Mouse (Mus musculus) R1 (cell line): ENCODE data around the gene Unc13b.

ENCODE experiments used
- DNase-seq: peaks from one replicate; pipeline ENCODE4 v3.0.0-alpha.2; 2018; ENCODE audit warnings: low read depth, low spot score

Gene Unc13b

GRCm38 (mm10) chr4:43058753-43059654 lies at the start of gene Unc13b:
Gene Unc13b, plus strand, starts transcription at chr4:43058953.
- peak; percentile 97 for DNase-seq

- peak; percentile 93 for DNase-seq
Measured at GRCm38 (mm10) chr4:43010161-43011038, 48.4 kb upstream of the Unc13b start, which contains the start of gene Fancg. Gene Fancg, minus strand, starts transcription at chr4:43010506.

- no peak for DNase-seq
Measured at GRCm38 (mm10) chr4:43012091-43012490, 46.7 kb upstream of the Unc13b start.

- no peak for DNase-seq
Measured at GRCm38 (mm10) chr4:43018156-43018555, 40.6 kb upstream of the Unc13b start.

DNA sequence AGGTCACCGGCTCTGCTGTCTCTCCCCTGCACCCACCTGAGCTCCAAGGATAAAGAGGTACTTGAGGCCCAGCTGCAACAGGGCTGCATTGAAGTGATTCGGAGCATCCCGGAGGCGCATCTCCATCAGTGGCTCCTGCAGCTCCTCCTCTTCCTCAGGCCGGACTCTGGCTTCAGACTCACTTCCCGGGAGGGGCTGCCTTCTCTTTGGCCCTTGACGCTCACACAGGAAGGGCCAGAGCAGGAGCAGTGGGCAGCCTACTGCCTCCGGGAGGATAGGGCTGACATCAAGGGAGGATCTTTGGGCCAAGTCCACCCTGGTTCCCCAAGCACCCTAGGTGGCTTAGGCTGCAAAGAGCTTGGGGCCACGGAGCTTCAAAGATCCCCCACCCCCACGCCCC lies 39.6 kb upstream of the Unc13b start:
- DNase-seq, result no peak

DNA sequence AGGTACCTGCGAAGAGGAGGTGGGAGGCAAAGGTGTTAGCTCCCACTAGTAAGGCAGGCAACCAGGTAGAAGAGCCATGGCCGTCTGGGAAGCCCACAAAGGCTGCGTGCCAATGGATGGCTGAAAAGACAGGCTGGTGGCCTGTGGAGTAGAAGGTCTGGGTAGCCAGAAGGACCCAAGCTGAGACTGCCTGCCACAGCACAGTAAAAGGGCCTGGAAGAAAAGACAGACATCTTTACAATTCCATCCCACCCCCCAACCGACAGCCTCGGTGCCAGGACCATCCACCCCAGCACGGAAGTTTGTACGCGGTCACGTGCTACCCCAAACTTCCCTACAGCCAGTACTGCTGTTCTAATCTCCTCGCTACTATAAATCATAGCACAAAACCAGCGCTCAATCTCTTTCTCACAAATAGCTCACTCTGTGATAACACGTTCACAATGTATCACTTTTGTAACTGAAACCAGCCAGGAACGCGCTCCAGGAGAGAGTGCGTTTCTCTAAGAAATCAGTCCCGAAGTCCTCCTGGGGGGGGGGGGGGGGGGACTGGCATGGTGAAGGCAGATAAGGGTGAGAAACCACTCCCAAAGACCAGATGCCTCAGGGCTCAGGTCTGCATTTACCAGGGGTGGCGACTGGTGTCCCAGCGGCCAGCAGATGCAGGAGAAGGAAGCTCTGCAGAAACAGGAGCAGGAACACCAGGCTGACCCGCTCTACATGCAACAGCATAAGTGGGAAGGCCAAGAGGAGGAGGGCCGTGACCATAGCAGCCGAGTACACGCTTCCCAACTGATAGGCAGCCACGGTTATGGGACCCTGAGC lies 38.9 kb upstream of the Unc13b start:
- DNase-seq, result no peak

- peak; percentile 59 for DNase-seq
Measured at GRCm38 (mm10) chr4:43020876-43021275, 37.9 kb upstream of the Unc13b start.

- DNase-seq, result peak; percentile 75
Measured at GRCm38 (mm10) chr4:43021341-43021740, 37.4 kb upstream of the Unc13b start.

DNA sequence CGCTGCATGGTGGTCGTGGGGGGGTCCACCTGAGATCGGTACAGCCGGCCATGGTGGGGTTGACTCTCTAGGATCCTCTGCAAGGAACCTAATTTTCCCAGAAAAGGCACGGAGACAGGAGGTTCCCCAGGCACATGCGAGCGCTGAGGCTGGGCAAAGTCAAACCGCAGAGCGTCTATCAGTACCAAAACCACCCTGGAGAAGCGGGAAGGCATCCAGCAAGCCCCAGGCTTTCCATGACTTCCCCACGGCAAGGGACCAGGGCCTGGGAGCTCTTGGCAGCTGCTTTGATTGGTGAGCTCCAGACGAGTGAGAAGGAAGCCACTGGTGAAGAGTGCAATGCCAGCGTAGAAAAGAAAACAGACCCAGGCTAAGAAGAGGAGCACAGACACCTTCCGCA lies 34.1 kb upstream of the Unc13b start:
- no peak for DNase-seq

DNA sequence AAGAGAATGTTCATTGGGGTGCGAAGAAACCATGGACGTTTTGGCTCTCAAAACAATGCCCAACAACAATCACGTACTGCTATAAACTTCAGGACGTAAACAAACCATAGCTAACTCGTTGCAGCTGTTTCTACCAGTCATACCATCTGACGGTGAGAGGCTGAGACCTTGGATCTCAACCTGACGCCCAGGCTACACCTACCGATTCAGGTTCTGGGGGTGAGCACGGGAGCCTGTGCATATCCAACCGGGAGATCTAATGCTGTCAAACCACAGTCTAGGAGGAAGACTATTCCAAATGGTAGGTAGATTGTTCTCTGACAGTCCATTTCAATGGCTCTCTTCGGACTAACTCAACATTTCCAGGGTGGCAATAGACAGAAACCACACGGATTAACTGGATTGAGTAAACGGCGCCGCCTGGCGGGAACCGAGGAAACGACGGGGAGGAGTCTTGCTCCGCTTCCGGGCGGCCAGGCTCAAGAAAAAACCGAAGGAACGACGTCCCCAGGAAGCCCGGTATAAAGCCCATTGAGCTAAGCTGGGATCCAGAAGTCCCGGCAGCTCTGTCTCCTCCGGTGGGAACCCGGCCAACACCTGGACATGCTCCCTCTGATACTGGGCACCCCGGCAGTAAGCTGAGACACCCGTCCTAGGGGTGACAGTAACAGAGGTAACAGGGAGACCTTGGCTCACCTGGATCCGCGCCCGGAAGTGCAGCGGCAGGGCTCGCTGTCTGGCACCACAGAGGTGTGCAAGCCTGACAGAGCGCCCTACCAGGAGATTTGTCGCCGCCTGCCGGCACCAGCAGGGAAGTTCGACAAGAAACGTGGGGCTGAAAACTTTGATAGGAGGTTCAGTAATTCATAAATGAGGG lies 33.4 kb upstream of the Unc13b start, which contains the start of gene Pigo:
Pigo (minus strand) TSS at position 736 of the 877 bp plus-strand sequence.
- DNase-seq, result peak; percentile 96

DNA sequence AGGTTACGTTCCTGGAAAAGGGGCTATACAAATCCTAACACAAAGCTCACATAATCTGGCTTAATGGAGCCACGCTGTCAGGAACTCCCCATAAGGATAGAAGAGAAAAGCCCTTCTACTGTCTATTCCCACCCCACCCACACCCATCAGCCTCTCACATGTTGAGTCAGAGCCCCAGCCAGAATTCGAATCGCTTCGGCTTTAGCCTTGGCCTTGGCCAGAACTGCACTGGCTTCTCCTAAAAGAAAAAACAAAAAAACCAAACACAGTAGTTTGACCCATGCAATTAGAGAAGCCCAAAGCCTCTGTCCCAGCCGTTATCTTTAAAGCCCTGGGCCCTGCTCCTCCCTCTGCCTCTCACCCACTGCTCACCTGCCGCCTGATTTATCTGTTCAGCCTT lies 29.6 kb upstream of the Unc13b start:
- no peak for DNase-seq

DNA sequence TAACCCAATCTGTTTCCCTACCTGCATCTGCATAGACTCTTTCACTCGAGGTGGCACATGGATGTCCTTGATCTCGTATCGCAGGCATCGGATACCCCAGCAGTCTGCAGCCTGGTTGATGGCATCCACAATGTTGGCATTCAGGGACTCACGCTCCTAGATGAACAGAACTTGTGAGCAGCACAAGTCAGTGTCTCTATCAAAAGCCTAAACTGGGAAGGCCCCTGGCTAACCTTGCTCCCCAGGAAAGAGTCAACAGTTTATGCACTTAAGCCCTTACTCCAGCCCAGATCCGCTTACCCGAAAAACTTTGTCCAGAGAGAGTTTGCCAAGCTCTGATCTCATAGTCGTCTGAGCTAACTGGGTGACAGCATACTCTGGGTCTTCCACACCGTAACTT lies 29.0 kb upstream of the Unc13b start:
- no peak for DNase-seq

- no peak for DNase-seq
Measured at GRCm38 (mm10) chr4:43030352-43030751, 28.4 kb upstream of the Unc13b start.

- peak; percentile 67 for DNase-seq
Measured at GRCm38 (mm10) chr4:43030780-43031230, 27.9 kb upstream of the Unc13b start.

DNA sequence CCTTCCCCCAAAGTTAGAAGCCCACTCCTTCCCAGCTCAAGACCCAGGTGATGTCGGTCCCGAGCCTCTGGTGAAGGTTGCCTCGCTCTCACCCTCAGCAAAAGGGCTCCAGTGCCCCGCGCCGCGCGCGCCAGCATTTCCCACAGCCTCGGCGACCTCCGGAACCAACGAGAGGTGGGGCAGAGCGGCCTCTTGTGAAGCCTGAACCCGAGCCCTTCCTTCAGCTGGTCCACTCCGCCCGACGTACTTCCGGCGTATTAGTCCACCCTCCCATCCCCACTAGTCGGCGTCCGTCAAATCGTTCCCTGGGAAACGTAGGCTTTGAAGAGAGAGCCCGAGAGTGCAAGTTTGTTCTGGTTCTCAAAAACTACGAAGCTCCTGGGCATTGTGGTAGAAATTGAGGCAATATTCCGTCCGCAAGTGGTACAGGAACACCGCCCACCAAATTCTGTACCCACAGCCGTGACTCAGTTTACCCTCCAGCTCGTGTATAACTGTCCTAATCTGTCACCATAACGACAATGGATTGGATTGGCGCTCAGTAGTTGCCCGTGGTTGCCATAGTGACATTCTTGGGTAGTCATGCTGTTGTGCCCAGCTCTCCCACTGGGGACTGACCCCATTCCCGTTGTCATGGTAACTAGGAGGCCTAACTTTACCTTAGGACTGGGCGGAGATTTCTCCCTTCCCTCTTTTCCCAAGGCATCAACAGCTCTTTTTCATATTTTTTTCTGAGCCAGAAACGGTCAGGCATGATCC lies 27.3 kb upstream of the Unc13b start, which contains the start of gene Stoml2:
Stoml2 (minus strand) TSS at position 474 of the 759 bp plus-strand sequence.
- DNase-seq, result peak; percentile 98

DNA sequence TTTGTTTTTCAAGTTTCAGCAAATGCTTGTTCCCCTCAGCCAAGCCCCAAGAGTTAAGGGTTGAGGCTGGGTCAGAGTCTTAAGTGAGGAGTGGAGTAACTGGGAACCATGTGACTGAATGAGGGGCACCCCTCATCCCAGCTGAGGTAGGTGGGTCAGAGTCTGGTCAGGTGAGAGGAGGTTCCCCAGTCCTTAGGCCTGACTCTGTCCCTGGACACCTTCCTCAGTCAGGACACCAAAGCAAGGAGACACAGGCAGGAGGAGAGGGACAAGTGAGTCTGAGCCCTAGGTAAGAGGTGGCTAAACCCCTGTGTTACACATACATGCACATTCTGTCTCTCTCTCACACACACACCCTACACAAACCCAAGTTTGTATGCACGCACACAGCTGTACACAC lies 26.3 kb upstream of the Unc13b start:
- DNase-seq, result no peak

GRCm38 (mm10) chr4:43033481-43033880 lies 25.3 kb upstream of the Unc13b start:
- no peak for DNase-seq

- no peak for DNase-seq
Measured at GRCm38 (mm10) chr4:43035851-43036250, 22.9 kb upstream of the Unc13b start.

- DNase-seq, result no peak
Measured at GRCm38 (mm10) chr4:43036356-43036755, 22.4 kb upstream of the Unc13b start.
